Mouse (Mus musculus): Measurements from ENCODE around the gene Zc3h18. TPM values are rescaled to one million over a fixed set of nuclear protein-coding genes. Genes with fewer than 3 reads are reported as not detected.

Zc3h18 gene
- total RNA-seq, 2 experiments from 2014 or later, result 21.1 to 24.2 TPM

DNA sequence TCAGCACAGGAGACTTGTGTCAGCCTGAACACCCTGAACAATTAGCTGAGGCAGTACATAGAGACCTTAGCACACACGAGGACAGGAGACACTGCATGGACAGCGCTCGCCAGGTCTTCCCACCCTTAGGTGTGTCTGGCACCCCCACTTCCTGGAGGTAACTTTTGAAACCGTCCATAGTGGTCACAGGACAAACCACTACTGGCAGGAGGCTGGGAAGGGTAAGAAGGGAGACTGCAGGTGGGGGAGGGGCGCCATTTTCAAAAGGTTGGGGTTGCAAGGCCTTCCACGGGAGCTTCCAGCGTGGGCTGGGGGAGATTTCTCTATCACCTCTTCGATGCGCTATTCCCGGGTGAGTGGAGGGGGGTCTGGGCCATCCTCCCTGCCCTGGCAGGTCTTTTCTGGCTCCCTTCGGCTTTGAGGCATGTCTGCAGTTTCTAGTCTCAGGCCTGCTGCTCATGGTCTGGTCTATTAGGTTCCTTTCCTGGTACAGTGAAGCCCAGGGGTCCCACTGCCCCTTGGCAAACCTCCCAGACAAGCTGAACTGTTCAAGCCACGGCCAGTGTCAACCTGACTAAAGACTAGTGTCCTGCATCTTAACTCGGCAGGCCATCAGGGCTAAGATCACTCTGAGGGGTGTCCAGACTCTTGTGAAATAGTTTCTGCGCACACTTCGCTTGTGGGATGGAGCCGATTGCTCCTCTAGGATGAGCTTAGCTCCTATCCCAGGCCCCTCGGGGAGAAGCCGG lies 55.5 kb downstream of the Zc3h18 start:
- intact Hi-C loops (cut with DNase I), result no loop called here
- no peak for DNase-seq

DNA sequence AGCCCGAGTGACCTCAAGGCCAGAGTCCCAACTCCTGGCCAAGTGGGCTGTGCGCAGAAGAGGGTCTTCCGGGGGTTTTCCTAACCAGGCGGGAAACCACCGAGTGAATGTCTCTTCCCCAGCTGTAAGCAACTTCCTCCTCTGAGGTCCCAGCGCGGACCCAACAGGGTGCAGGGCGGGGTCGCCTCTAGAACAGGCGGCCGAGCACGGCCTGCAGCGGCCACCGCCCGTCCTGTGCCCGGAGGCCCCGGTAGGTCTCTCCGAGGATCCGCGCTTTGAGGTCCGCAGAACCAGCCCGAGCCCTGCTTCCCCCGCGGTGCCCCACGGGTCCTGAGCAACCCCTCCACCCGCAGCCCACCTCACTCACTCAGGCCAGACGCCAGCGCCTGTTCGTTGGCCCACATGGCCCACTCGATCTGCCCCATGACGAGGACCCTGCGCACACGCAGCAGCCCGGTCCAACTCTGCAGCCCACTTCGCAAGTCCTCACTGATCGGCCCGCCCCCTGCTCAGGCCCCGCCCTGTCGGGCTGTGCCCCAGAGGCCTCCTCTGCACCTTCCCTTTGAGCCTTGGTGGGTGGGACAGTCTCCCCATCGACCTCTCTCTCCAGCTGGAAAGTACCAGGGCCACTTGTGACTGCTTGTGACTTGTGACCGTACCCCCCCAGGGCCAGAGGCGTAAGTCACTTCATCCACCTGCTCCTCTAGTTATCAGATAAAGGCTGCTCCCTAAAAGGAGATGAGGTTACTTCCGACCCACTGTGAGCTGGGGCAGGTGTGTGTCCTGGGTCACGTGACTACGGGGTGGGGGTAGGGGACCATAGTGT lies 56.2 kb downstream of the Zc3h18 start, which contains the start of gene Cyba:
Cyba (minus strand) TSS at position 488 of the 826 bp plus-strand sequence.
- DNase-seq, result peak; percentile 68 to 70
- intact Hi-C loops (cut with DNase I), result no loop called here

DNA sequence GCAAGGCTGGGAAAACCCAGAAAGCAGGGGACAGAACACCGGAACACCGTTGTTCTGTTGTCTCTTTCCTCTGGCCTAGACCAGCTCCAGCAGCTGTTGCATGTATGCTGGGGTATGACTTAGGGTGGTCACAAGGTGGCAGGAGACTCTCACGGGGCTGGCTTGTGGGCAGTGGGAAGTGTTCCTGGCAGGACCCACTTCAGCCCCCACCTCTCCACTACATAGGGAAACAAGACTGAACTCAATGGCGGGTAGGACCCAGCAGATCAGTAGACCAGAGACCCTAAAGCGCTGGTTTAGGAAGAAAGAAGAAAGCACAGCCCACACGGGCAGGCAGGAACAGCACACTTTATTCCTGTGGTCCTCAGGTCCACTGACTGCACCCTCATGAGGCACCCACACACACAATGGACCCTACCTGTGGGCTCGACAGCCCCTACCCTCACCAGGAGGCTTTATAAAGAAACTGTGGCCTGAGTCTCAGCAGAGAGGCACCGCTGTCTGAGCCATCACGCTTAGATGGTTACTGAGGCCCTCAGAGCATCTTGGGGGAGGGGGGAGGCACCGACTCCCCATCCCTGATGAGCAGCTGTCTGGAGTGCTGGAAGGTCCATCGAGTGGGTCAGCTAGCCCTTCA lies 57.0 kb downstream of the Zc3h18 start:
- no peak for DNase-seq
- intact Hi-C loops (cut with DNase I), result no loop called here

DNA sequence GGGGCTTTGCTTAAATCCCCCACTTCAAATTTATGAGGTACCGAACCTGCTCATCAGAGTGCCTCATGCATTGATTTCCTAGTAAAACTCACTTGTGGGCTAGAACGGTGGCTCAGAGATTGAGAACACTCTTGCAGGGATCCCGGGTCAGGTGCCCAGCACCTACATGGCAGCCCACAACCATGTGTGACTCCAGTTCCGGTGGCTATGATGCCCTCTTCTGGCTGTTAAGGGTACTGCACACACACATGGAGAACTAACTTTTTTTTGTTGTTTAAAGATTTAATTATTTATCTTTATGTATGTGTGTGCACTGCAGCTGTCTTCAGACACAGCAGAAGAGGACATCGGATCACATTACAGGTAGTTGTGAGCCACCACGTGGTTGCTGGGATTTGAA lies 59.0 kb downstream of the Zc3h18 start:
- no peak for DNase-seq
- intact Hi-C loops (cut with DNase I), result loop anchor here (5.0 kb wide), 1 partner anchor 158 kb away; no protein-coding TSS in a partner anchor

DNA sequence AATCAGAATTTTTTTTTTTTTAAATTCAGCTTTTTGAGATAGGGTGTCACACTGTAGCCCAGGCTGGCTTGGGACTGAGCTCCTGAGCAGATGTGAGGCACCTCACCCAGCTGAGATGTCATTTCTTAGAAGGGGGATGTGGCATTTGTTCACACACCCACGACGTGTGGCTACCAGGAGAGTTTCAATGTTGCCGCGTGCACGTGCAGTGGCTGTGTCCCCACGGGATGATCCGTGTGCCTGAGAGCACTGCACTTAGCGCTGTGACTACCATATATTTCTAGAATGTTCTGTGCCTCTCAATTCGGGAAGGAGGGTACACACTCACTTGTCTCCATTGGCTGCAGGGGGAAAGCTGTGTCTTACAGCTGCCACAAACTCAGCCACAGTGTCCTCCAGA lies 59.7 kb downstream of the Zc3h18 start:
- DNase-seq, result no peak
- intact Hi-C loops (cut with DNase I), result loop anchor here (5.0 kb wide), 1 partner anchor 159 kb away; no protein-coding TSS in a partner anchor

DNA sequence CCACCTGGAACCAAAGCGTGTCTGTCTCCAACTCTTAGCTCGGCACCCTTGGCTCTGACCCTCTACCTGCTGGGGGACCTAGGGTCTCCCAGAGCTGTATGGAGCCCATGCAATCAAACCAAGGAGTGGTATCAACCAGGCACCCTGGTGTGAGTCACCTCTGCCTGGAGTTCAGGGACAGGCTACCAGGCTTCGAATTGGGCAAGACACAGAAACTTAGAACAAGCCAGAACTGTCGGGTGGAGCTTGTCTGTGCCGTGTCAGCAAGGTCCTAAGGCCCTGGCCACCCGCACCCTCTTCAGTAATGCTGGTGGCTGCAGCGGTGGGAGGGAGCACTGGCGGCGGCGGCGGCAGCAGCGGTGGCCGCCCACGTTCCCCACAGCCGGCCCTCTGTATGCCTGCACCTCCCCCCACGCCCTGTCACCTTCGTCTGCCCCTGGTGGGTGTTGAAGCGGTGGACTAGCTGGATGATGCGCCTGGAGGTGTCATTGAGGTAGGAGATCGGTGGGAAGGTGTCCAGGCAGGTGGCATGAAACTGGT lies 60.2 kb downstream of the Zc3h18 start:
- no peak for DNase-seq
- intact Hi-C loops (cut with DNase I), result loop anchor here (5.0 kb wide), 1 partner anchor 159 kb away; no protein-coding TSS in a partner anchor

DNA sequence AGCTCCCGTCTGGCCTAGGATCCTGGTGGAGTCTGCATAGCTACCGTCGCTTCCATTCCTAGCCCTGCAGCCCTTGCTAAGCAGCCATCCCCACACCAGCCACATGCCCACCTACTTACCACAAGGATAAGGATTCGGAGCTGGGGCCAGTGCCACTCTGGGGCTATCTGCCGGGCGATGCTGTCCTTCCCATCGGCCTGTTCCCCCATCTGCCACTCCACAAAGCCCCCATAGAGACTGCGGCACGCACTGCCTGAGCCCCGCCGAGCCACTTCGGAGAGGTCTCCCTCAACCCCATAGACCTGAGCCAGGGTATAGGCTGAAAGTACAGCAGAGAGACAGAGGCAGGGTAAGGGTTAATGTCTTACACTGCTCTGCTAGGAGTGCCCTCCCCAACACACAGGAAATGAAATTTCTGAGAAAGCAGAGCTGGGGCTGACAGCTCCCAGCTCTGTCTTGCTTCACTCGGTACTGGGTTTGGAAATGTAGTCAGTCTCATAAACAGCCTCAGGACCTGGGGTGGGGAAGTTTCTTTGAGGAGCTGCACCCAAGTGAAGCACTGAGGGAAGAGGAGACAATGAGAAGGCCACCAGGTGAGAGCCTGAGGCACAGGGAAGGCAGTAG lies 61.4 kb downstream of the Zc3h18 start:
- no peak for DNase-seq
- intact Hi-C loops (cut with DNase I), result loop anchor here (5.0 kb wide), 1 partner anchor 161 kb away; no protein-coding TSS in a partner anchor

DNA sequence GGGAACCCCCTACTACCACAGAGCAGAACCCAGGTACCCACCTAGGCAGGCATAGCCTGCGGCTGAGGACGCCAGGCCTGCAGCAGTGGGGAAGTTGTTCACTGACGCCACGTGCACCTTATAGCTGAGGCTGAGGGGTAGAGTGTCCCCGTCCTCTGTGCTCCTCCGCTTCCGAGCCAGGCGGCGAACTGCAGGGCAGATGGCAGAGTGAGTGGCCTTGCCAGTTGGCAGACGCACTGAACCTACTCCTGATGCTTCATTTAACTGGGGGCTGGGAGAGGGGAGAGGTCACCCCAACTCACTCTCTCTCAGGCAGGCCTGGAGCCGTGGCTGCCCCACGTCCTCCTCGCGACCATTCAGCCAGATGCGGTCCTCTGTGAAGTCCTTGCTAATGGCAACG lies 62.9 kb downstream of the Zc3h18 start:
- DNase-seq, result no peak
- intact Hi-C loops (cut with DNase I), result loop anchor here (5.0 kb wide), 1 partner anchor 162 kb away; no protein-coding TSS in a partner anchor

DNA sequence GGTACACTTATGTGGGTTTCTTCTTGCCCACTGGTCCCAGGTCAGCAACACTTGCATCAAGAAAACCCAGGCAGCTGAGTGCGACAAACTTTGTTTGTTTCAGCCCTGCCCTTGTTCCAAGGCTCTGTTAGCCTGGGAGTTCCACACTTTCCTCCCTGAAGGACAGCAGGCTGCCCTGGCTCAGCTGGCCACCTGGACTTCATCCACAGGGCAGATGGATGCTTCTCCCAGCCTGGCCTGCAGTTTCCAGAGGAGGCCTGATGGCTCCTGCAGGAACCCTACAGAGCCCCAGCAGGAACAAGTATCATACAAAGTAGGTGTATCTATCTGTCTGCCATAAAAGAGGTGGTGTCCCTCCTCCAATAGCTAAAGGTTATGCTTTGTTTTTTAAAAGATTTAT lies 64.9 kb downstream of the Zc3h18 start:
- intact Hi-C loops (cut with DNase I), result loop anchor here (5.0 to 10.0 kb wide), 2 partner anchors 104 to 1667 kb away; no protein-coding TSS in a partner anchor
- no peak for DNase-seq

DNA sequence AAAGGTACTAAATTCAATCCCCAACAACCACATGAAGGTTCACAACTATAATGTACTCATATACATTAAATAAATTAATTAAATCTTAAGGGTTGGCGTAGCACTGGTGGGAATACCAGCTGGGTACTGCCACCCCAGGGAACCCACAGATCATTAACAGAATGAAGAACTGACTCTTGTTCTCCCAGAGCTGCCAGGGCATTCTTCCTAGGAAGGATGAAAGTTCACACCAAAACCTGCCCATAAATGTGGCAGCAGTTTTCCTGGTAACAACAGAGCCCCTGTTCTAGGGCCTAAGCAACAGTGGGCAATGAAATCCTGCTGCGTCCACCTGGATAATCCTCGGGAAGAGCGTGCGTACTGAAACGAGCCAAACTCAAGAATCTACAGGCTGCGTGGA lies 65.9 kb downstream of the Zc3h18 start:
- DNase-seq, result no peak
- intact Hi-C loops (cut with DNase I), result loop anchor here (5.0 to 10.0 kb wide), 2 partner anchors 105 to 1668 kb away; no protein-coding TSS in a partner anchor

DNA sequence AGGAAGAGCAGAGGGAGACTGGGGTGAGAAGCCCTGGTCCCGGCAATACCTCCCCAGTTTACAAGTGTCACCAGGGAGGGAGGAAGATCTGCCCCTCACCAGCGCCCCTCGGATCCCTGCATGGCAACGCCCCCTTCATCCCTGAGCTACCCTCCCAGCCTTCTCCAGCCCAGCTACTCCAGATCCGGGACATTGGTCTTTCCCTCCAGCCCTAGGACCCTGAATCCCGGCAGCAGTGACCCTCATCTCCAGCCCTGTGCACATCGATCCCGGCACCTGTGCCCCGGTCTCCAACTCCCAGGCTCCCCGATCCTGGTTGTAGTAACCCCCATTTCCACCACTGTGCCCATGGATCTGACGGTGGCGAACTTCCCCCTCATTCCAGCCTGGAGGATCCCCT lies 66.4 kb downstream of the Zc3h18 start:
- no peak for DNase-seq
- intact Hi-C loops (cut with DNase I), result loop anchor here (5.0 to 10.0 kb wide), 2 partner anchors 105 to 1668 kb away; no protein-coding TSS in a partner anchor

DNA sequence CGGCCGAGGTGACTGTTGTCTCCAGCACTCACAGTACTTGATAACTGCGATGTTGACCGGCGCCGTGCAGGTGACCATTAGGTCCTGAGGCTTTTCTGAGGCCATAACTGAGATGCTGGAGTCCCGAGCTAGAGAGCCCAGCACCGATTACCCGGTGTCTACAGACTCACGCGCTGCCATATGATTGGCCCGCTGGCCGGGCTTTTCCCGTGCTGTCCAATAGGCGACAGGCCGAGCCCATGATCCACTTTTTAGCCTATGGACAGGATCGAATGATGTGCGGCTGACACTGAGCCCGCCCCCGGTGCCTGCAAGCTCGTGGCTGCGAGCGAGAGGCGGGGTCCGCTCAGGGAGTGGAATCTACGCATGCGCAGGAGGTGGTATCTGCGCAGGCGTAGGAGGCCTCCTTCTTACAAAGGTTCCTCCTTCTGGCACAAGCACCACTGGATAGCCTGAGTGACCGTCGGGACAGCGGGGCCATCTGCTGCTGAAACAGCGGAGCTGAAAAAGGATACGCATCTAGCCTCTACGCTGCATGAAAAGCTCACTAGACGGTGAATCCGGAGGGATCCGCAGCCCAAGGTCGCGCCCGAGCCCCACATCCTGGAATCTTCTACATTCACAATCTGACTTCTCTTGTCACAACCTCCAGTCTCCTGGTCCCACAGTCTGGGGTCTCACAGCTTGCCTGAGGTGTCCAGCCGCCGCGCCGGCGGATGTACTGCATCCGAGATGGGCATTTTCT lies 67.0 kb downstream of the Zc3h18 start, which contains the start of gene Mvd:
Mvd (minus strand) TSS at position 161 of the 745 bp plus-strand sequence.
- DNase-seq, result peak; percentile 97 to 99
- intact Hi-C loops (cut with DNase I), result loop anchor here (5.0 to 10.0 kb wide), 2 partner anchors 106 to 1669 kb away; no protein-coding TSS in a partner anchor

DNA sequence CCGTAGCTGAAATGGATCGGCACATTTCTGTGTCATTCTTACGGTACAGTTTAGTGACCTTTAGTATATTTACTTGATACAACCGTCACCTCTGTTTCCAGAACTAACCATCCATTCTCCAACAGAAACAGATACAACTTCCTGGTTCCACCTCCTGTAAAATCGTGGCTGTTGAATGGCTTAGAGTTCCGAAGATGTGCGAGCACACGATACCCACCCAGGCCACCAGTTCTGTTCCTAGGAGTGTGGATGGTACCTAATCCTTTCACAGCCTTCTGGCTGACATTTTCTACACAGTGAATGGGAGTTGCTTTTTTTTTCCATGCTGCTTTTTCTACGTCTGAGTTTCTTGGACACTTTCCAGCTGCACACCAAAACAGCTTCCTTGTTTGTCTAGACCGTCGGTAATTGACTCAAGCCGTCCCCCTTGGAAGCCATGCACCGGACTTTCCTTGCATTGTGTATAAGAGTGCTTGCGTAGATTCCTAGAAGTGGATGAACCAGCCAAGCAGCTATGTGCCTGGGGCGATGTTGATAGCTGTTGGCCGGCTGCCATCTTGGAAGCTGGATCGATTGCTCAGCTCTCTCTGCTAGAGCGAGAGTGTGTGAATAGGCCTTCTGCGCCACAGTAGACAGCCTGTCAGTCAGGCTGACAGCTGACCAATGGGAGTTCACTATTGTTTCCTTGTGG lies 67.8 kb downstream of the Zc3h18 start:
- peak; percentile 77 to 79 for DNase-seq
- intact Hi-C loops (cut with DNase I), result loop anchor here (5.0 to 10.0 kb wide), 2 partner anchors 107 to 1669 kb away; no protein-coding TSS in a partner anchor

DNA sequence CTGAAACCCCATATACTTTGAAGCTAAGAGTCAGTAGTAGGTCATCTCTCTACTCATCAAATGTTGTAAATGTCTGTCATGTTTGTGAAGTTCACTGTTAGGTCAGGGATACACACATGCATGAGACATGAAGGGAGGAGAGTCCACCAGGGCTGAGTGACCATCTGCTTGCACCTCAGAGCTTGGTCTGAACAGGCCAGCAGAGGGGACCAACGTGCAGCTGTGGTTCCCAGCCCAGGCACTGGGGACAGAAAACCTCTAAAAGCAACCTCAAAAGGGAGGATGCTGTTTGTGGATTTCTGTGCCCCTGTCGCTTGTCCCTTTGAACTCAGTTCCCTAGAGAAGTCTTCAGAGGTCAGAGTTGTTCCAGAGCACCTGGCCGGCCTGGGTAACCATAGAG lies 68.8 kb downstream of the Zc3h18 start:
- no peak for DNase-seq
- intact Hi-C loops (cut with DNase I), result loop anchor here (10.0 kb wide), 1 partner anchor 1670 kb away; no protein-coding TSS in a partner anchor

DNA sequence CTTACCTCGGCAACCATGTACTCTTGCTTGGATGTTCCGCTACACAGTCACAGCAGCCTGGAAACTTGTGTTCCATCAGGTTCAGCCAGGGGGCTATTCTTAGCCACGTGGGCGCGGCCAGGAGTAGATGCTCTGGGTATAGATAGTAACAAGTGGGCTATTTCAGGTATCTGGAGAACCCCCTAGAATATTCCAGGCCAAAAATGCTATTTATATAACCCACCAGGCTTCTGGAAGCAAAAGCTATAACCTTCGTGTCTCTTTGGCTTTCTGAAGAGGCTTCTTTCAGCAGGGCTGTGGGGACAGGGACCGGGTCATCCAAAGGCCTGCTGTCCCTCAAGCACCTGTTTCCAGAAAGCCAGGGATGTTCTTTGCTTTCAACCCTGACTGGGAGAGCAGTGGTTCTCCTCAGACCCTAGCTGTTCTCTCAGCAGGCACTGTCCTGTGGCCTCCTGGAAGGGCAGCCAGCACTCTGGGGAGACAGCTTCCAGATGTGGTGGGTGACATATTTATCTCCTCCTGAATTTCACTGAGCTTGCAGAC lies 74.8 kb downstream of the Zc3h18 start:
- DNase-seq, result peak in 1 of 2 experiments; percentile 44
- intact Hi-C loops (cut with DNase I), result no loop called here

DNA sequence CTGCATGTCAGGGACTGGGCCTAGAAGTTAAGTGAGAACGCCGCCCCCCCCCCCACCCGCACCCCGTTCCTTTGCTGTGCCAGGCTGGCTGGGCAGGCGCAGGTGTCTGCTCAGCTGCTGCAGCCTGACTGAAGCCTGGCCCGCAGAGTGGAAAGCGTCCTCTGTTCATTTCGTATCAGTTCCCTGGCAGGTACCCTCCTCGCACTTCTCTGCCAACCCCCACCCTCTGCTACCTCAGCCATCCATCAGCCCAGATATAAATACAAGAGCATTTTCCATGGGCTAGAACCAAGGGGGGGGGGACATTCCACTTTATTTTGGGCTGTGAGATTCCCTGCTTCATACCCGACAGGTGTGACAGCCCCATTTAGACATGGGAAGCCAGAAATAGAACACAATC lies 75.7 kb downstream of the Zc3h18 start:
- intact Hi-C loops (cut with DNase I), result no loop called here
- peak in 1 of 2 experiments; percentile 32 for DNase-seq

DNA sequence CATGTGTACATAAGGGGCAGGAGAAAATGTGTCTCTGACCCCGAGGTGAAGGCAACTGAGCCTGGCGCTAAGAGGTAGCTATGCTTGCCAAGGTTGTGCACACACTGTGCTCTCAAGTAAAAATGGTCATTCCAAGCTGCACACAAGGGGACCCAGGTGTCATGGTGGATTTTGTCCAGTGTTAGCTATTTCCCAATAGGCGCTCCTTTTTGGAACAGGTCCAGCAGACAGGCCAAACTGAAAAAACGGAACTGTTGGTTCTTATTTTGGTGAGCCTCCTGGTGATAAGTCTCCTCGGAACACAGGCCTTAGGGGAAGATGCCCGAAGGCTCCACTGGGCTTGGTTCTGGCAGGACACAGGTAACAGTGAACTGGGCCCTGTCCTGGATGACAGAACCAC lies 78.0 kb downstream of the Zc3h18 start:
- DNase-seq, result no peak

DNA sequence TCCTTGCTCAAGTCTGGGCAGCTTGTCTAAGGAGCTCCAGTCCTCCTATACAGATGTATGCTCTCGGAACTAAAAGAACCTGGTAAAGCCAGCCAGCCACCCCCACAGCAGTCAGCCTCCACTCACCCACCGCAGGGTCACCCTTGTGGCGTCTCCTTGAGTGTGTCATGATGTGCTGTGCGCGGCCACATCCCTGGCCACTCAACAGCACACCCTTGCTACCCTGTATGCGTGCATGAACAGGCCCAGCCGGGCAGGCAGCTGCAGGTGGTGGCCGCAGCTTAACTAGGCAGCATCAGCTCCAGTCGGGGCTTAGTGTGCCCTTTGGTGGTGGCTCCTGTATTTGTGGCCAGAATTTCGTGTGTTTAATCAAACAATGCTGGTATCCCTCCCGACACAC lies 80.8 kb downstream of the Zc3h18 start:
- intact Hi-C loops (cut with DNase I), result no loop called here

More for the DNA sequence above, 78.0 kb downstream of the Zc3h18 start:
- intact Hi-C loops (cut with DNase I), result no loop called here

More for the DNA sequence above, 80.8 kb downstream of the Zc3h18 start:
- no peak for DNase-seq

Measured in gastrocnemius, postnatal 36 days (tissue).